Mouse (Mus musculus): Measurements from ENCODE around the gene Pde8a.

DNA sequence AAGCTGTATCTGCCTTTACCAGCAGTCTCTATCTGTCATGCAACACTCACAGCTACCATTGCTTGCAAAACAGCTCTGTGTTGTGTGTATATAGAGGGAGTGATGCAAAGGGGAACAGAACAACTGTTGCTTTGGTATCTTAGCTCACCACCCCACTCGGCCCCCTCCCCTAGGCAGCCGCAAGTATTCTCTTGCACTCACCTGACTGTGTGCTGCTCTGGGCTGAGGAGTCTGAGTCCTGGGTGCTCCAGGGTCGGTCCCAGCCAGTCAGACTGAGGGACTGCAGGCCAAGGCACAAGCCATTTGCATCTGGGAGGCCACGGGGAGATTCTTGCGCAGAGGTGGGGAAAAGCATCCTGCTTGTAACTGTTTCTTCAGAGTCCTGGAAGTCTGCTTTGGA is 158.4 kb downstream of the Pde8a start:
- TF ChIP-seq GATA1 (IDR thresholded peaks at IDR 0.05; ENCODE audit: borderline replicate concordance, low read length): no peak
- no peak for TF ChIP-seq FLI1 (IDR thresholded peaks at IDR 0.05; ENCODE audit: low read length)

All from megakaryocyte, embryonic 14.5 days (primary cell).